Mouse (Mus musculus): ENCODE results near the gene Rnft2.

- TF ChIP-seq POLR2A (IDR thresholded peaks at IDR 0.05; ENCODE audit: borderline replicate concordance, insufficient read depth, low read length) (no peak), CTCF (IDR thresholded peaks at IDR 0.05; ENCODE audit: borderline replicate concordance, insufficient read depth, low read depth, low read length) (no peak)
These were observed 98.8 kb downstream of the Rnft2 start for GRCm38 (mm10) chr5:118145999-118146679.

Data from cerebellum, adult 2 months (tissue).